Mouse (Mus musculus) myocyte (in vitro differentiated cells): Measurements from ENCODE around the gene Slc34a3.

Experiments used
- CEBPB ChIP-seq: IDR thresholded peaks from 2 replicates; pipeline ENCODE4 v1.6.1; 2011; ENCODE audit warnings: mild to moderate bottlenecking, moderate library complexity; ENCODE audit not compliant: poor library complexity, insufficient read depth, severe bottlenecking
- E2F4 ChIP-seq: IDR thresholded peaks from one replicate; pipeline ENCODE4 v1.6.1; 2011; ENCODE audit warnings: mild to moderate bottlenecking, control low read depth, moderate library complexity; ENCODE audit not compliant: insufficient read depth
- MAX ChIP-seq: IDR thresholded peaks from one replicate; pipeline ENCODE4 v1.6.1; 2011; ENCODE audit warnings: low read depth, mild to moderate bottlenecking, control low read depth
- MYOD1 ChIP-seq, 3 experiments: IDR thresholded peaks; one replicate each; pipeline ENCODE4 v1.6.1; 2011; ENCODE audit warnings: control low read depth in 2 of 3, low read depth in 2 of 3, mild to moderate bottlenecking in 2 of 3, moderate library complexity in 1 of 3; ENCODE audit not compliant: insufficient read length in 2 of 3, control insufficient read depth in 1 of 3
- MYOG ChIP-seq, 3 experiments: IDR thresholded peaks; one replicate each; pipeline ENCODE4 v1.6.1; 2011; ENCODE audit warnings: control low read depth in 2 of 3, low read depth in 2 of 3, mild to moderate bottlenecking in 2 of 3; ENCODE audit not compliant: insufficient read length in 2 of 3, control insufficient read depth in 1 of 3, insufficient read depth in 1 of 3
- POLR2A ChIP-seq: IDR thresholded peaks from one replicate; pipeline ENCODE4 v1.6.1; 2011; ENCODE audit warnings: low read depth, mild to moderate bottlenecking, control low read depth, moderate library complexity; ENCODE audit not compliant: insufficient read length
- POLR2AphosphoS2 ChIP-seq: IDR thresholded peaks from one replicate; pipeline ENCODE4 v1.6.1; 2011; ENCODE audit warnings: low read depth, control low read depth; ENCODE audit not compliant: insufficient read length
- REST ChIP-seq: IDR thresholded peaks from one replicate; pipeline ENCODE4 v1.6.1; 2011; ENCODE audit warnings: mild to moderate bottlenecking, control low read depth, moderate library complexity; ENCODE audit not compliant: insufficient read depth, insufficient read length
- SRF ChIP-seq: IDR thresholded peaks from one replicate; pipeline ENCODE4 v1.6.1; 2011; ENCODE audit warnings: low read depth; ENCODE audit not compliant: control insufficient read depth, insufficient read length
- TCF12 ChIP-seq: IDR thresholded peaks from one replicate; pipeline ENCODE4 v1.6.1; 2011; ENCODE audit warnings: mild to moderate bottlenecking, control low read depth; ENCODE audit not compliant: poor library complexity, insufficient read depth, severe bottlenecking
- TCF3 ChIP-seq: IDR thresholded peaks from one replicate; pipeline ENCODE4 v1.6.1; 2011; ENCODE audit warnings: low read depth, control low read depth; ENCODE audit not compliant: insufficient read length
- USF1 ChIP-seq: IDR thresholded peaks from one replicate; pipeline ENCODE4 v1.6.1; 2011; ENCODE audit warnings: low read depth, mild to moderate bottlenecking, control low read depth, moderate library complexity

GRCm38 (mm10) chr2:25244144-25244543, 10.0 kb upstream of the Slc34a3 start:
- TF ChIP-seq TCF3 (no peak), CEBPB (no peak), E2F4 (no peak), POLR2A (no peak), MYOD1 (IDR thresholded peaks at IDR 0.05; ENCODE audit: control insufficient read depth in 1 of 3, insufficient read length in 2 of 3, low read depth in 2 of 3) (no peak), MAX (no peak), USF1 (no peak), MYOG (IDR thresholded peaks at IDR 0.05; ENCODE audit: control insufficient read depth in 1 of 3, insufficient read depth in 1 of 3, insufficient read length in 2 of 3, low read depth in 2 of 3) (no peak), POLR2AphosphoS2 (no peak), TCF12 (no peak), SRF (no peak), REST (no peak)
